Mouse (Mus musculus) MEL (cell line): Measurements from ENCODE around the gene Braf.

Source experiments
- CTCF ChIP-seq, 3 experiments: IDR thresholded peaks in 2 of 3; conservative IDR thresholded peaks in 1 of 3; 2 replicates each; pipeline ENCODE4 v1.5.1; 2011 to 2012; ENCODE audit warnings: low read length in 3 of 3, low read depth in 2 of 3, mild to moderate bottlenecking in 2 of 3, improper control_type of control experiment in 1 of 3, inconsistent platforms in 1 of 3, mixed read lengths in 1 of 3, moderate library complexity in 1 of 3; ENCODE audit not compliant: control insufficient read depth in 1 of 3, insufficient read depth in 1 of 3, poor library complexity in 1 of 3, severe bottlenecking in 1 of 3
- EP300 ChIP-seq, 2 experiments: IDR thresholded peaks; 2 replicates each; pipeline ENCODE4 v1.6.1; 2011; ENCODE audit warnings: improper control_type of control experiment in 2 of 2, low read length in 2 of 2, low read depth in 1 of 2, mild to moderate bottlenecking in 1 of 2
- MXI1 ChIP-seq: IDR thresholded peaks from 2 replicates; pipeline ENCODE4 v1.6.1; 2011; ENCODE audit warnings: mild to moderate bottlenecking, low read depth, low read length, improper control_type of control experiment
- USF2 ChIP-seq, 2 experiments: IDR thresholded peaks; 2 replicates each; pipeline ENCODE4 v1.6.1; 2011 to 2012; ENCODE audit warnings: improper control_type of control experiment in 2 of 2, low read length in 2 of 2, borderline replicate concordance in 1 of 2, inconsistent platforms in 1 of 2, low read depth in 1 of 2, mild to moderate bottlenecking in 1 of 2; ENCODE audit not compliant: insufficient read depth in 1 of 2

DNA sequence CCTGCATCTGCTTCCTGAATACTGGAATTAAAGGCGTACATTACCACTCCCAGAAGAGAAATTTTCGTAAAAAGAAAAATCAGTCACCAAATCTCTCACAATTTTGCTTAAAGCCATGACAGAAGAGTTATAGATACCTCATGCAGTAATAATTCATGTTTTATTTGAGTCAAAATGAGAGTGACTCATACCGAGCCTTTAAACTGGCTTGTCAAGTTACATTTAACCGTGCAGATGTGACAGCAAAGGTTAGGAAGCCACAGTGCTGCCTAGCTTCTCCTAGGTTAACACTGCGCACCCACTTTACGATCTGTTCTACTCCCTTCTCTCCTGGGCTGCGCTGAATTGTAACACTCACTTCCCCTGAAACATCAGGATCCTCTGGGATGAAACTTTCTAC, 10.9 kb downstream of the Braf start:
- TF ChIP-seq CTCF (IDR thresholded peaks at IDR 0.05 in 2 of 3, conservative IDR thresholded peaks at IDR 0.05 in 1 of 3; ENCODE audit: control insufficient read depth in 1 of 3, insufficient read depth in 1 of 3, low read depth in 2 of 3, low read length in 3 of 3, poor library complexity in 1 of 3, severe bottlenecking in 1 of 3) (no peak), USF2 (IDR thresholded peaks at IDR 0.05; ENCODE audit: borderline replicate concordance in 1 of 2, insufficient read depth in 1 of 2, low read depth in 1 of 2, low read length in 2 of 2) (no peak), EP300 (IDR thresholded peaks at IDR 0.05; ENCODE audit: low read depth in 1 of 2, low read length in 2 of 2) (no peak), MXI1 (no peak)
